18 mouse cellular contexts compared by ENCODE assay signal in genomic region chr12:117198093-117198492, GRCm38 (mm10).
A peak's percentile ranks its signal among the peaks of the same experiment; 100 is the strongest.
DNase-seq lines count a peak whose midpoint lies in the region; ATAC-seq and TF ChIP-seq lines count a peak whose summit lies in the region.
"Had no signal": no experiment of that assay in that cellular context is flagged by ENCODE, and none has a peak within 500 bp of the region (broad histone marks: within the 10 kb centered on the region; RNA-seq: fewer than 3 reads in every experiment).

No protein-coding gene starts in this region.

- WGBS in forebrain, embryonic 15.5 days, result 14% methylated on average over 8 of the region's 8 CpGs
- 44% methylated on average over 8 of the region's 8 CpGs for WGBS in midbrain, embryonic 11.5 days
- WGBS in neural tube, embryonic 15.5 days, result 37% methylated on average over 8 of the region's 8 CpGs
- 88% methylated on average over 8 of the region's 8 CpGs for WGBS in kidney, embryonic 16.5 days

- no peaks in the 10 kb centered on the region; the same call in 1 of the 2 replicates for H3K36me3 ChIP-seq in forebrain, embryonic 15.5 days
- peaks cover 10% of the 10 kb centered on the region for H3K36me3 ChIP-seq in midbrain, embryonic 11.5 days (ENCODE audit: control insufficient read depth, insufficient read depth, low read length)
- H3K36me3 ChIP-seq in neural tube, embryonic 15.5 days, result no peaks in the 10 kb centered on the region
- no peaks in the 10 kb centered on the region for H3K36me3 ChIP-seq in kidney, embryonic 16.5 days (ENCODE audit: insufficient read depth, low read length)
- H3K36me3 ChIP-seq: heart, embryonic 13.5 days; limb, embryonic 15.5 days; liver, embryonic 15.5 days; stomach, embryonic 15.5 days had no signal

- no peak for DNase-seq in layer of hippocampus, adult 2 months (ENCODE audit: low spot score in 2 of 2)
- no peak for DNase-seq in layer of hippocampus, adult 11-12 months (ENCODE audit: low spot score)
- DNase-seq in midbrain, embryonic 11.5 days (ENCODE audit: low spot score, missing footprints), result no peak
- DNase-seq in lung, postnatal 10 days, result no peak
- DNase-seq: adrenal gland, postnatal 25 days; cerebellum, adult 18-20 months; heart, adult 11 months; kidney, adult 8-10 months; right cerebral cortex, postnatal 25 days; thymus, adult 18-20 months; thymus, postnatal 4 days had no signal

- H3K9ac ChIP-seq in forebrain, embryonic 15.5 days (replicated peaks), result no peak overlapping the region
- no peak overlapping the region for H3K9ac ChIP-seq in midbrain, embryonic 11.5 days (ENCODE audit: low read length)
- H3K9ac ChIP-seq in neural tube, embryonic 15.5 days (replicated peaks), result no peak overlapping the region
- H3K9ac ChIP-seq in kidney, embryonic 16.5 days (replicated peaks; ENCODE audit: low read length), result no peak overlapping the region
- H3K9ac ChIP-seq: heart, embryonic 13.5 days; limb, embryonic 15.5 days; liver, embryonic 15.5 days; stomach, embryonic 15.5 days had no signal

- no peak overlapping the region for H3K4me2 ChIP-seq in forebrain, embryonic 15.5 days (replicated peaks)
- no peak overlapping the region; the same call in 1 of the 2 replicates for H3K4me2 ChIP-seq in midbrain, embryonic 11.5 days
- H3K4me2 ChIP-seq in neural tube, embryonic 15.5 days, result no peak overlapping the region
- H3K4me2 ChIP-seq in kidney, embryonic 16.5 days (replicated peaks; ENCODE audit: low read depth, low read length), result no peak overlapping the region
- H3K4me2 ChIP-seq: heart, embryonic 13.5 days; limb, embryonic 15.5 days; liver, embryonic 15.5 days; stomach, embryonic 15.5 days had no signal

- no peaks in the 10 kb centered on the region for H3K9me3 ChIP-seq in forebrain, embryonic 15.5 days
- H3K9me3 ChIP-seq in midbrain, embryonic 11.5 days (ENCODE audit: control insufficient read depth, low read length), result no peaks in the 10 kb centered on the region
- H3K9me3 ChIP-seq in neural tube, embryonic 15.5 days (replicated peaks), result no peaks in the 10 kb centered on the region
- no peaks in the 10 kb centered on the region for H3K9me3 ChIP-seq in kidney, embryonic 16.5 days (ENCODE audit: low read length)
- H3K9me3 ChIP-seq: heart, embryonic 13.5 days; limb, embryonic 15.5 days; liver, embryonic 15.5 days; stomach, embryonic 15.5 days had no signal

- ATAC-seq in forebrain, embryonic 15.5 days (replicated peaks), result no peak
- no peak for ATAC-seq in midbrain, embryonic 11.5 days (ENCODE audit: low FRiP score)
- no peak for ATAC-seq in neural tube, embryonic 15.5 days (ENCODE audit: low FRiP score)
- no peak for ATAC-seq in kidney, embryonic 16.5 days (ENCODE audit: low FRiP score, low TSS enrichment)

- no peak for TF ChIP-seq CTCF in layer of hippocampus, adult 2 months (conservative IDR thresholded peaks at IDR 0.05)

- no peak overlapping the region for H3K4me3 ChIP-seq in layer of hippocampus, adult 2 months
- no peak overlapping the region for H3K4me3 ChIP-seq in forebrain, embryonic 15.5 days
- H3K4me3 ChIP-seq in midbrain, embryonic 11.5 days (ENCODE audit: low read depth, low read length), result no peak overlapping the region
- H3K4me3 ChIP-seq in neural tube, embryonic 15.5 days (replicated peaks), result no peak overlapping the region
- H3K4me3 ChIP-seq in kidney, embryonic 16.5 days (ENCODE audit: low read length), result no peak overlapping the region
- H3K4me3 ChIP-seq: heart, embryonic 13.5 days; limb, embryonic 15.5 days; liver, embryonic 15.5 days; stomach, embryonic 15.5 days had no signal

- H3K27me3 ChIP-seq in forebrain, embryonic 15.5 days, result no peaks in the 10 kb centered on the region
- H3K27me3 ChIP-seq in midbrain, embryonic 11.5 days (ENCODE audit: control insufficient read depth, insufficient read depth, low read length), result no peaks in the 10 kb centered on the region
- no peaks in the 10 kb centered on the region for H3K27me3 ChIP-seq in neural tube, embryonic 15.5 days (replicated peaks)
- 0 out of 2 replicates have a peak, but pooled peaks cover 6% of the 10 kb centered on the region for H3K27me3 ChIP-seq in kidney, embryonic 16.5 days (ENCODE audit: insufficient read depth, low read length)
- H3K27me3 ChIP-seq: limb, embryonic 15.5 days; liver, embryonic 15.5 days; stomach, embryonic 15.5 days had no signal

- H3K4me1 ChIP-seq in forebrain, embryonic 15.5 days, result peaks cover 75% of the 10 kb centered on the region
- H3K4me1 ChIP-seq in midbrain, embryonic 11.5 days (ENCODE audit: control insufficient read depth, insufficient read depth, low read length), result peaks cover 92% of the 10 kb centered on the region
- peaks cover 62% of the 10 kb centered on the region for H3K4me1 ChIP-seq in neural tube, embryonic 15.5 days
- H3K4me1 ChIP-seq in kidney, embryonic 16.5 days (ENCODE audit: insufficient read depth, low read length), result 0 out of 2 replicates have a peak, but pooled peaks cover 8% of the 10 kb centered on the region
- H3K4me1 ChIP-seq: stomach, embryonic 15.5 days had no signal

- H3K27ac ChIP-seq in layer of hippocampus, adult 2 months, result peak overlapping the region; percentile 88
- peak overlapping the region; percentile 42 for H3K27ac ChIP-seq in forebrain, embryonic 15.5 days (replicated peaks)
- H3K27ac ChIP-seq in midbrain, embryonic 11.5 days (ENCODE audit: low read depth, low read length), result peak overlapping the region; percentile 81; the same call in 1 of the 2 replicates
- 0 out of 2 replicates have a peak overlapping the region, but pooled peaks have one; percentile 9 for H3K27ac ChIP-seq in neural tube, embryonic 15.5 days (replicated peaks)
- no peak overlapping the region for H3K27ac ChIP-seq in kidney, embryonic 16.5 days (ENCODE audit: low read length)
- H3K27ac ChIP-seq: heart, embryonic 13.5 days; limb, embryonic 15.5 days; liver, embryonic 15.5 days; stomach, embryonic 15.5 days had no signal
